Mouse (Mus musculus) induced T-regulatory cell, adult 2 months (primary cell): ENCODE measurements around the gene Gnptab.
"Not testable (repeated sequence)": the region's sequence is repeated elsewhere in the genome, so short reads cannot be mapped to it uniquely, and the experiment has no call there.

ENCODE experiments used
- DNase-seq: peaks from one replicate; pipeline ENCODE4 v3.0.0-alpha.2; 2012; ENCODE audit warnings: low read depth

Gnptab gene

DNA sequence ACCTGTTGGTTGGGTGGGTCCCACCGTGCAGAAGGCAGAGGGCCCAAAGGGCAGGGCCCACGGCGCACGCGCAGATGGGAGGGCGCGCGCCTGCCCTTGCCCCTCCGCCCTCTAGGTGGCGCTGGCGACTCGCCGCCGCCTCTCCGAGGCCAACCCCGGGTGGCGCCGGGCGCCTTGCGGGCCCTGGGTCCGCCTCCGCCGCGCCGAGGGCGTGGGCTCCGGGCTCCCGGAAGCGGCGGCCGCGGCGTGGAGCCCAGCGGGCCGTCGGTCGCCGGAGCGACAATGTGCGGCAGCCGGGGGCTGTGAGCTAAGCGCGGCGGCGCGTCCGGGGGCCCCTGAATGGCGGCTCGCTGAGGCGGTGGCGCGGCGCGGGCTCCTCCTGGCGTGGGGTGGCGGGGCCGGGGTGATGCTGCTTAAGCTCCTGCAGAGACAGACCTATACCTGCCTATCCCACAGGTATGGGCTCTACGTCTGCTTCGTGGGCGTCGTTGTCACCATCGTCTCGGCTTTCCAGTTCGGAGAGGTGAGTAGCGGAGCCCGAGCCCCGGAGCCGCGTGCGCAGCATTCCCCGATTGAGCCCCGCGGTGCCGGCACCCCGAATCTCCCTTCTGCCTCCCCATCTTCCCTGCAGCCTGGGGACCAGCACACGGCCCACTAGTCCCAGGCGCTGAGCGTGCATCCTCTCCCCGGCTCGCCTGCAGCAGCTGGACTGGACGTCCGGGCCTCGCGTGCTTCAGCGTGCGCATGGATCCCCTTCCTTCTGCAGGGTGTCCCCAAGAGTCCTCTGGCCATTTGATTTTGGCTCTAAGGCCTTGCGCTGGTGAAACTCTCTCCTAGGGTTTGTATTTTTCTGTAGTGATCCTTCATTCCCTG, at the start of gene Gnptab, which contains the start of gene Dram1:
Gene Gnptab, plus strand, starts transcription at position 120 of the 873 bp plus-strand sequence.
Gene Dram1, minus strand, starts transcription at position 68 of the 873 bp plus-strand sequence.
- DNase-seq, result peak; percentile 91

DNA sequence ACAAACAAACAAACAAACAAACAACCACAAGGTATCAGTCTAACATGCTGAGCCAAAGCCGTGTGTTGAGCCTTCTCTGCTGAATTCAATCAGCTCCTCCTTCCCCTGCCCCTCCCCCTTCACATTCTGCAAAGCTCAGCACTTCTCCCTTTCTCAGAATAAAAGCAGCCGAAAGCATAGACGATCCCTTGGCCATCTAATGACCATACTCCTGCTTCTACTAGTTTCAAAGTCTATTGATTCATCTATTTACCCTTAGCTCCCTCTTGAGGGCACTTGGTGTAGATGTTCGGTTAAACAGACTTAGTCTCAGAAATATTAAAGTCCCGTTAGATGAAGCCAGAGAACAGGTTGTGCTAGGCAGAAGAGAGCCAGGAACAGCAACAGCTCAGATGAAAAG, 48.2 kb upstream of the Gnptab start:
- DNase-seq, result peak; percentile 30

- no peak for DNase-seq
These were observed 38.3 kb upstream of the Gnptab start for GRCm38 (mm10) chr10:88340660-88341059.

- no peak for DNase-seq
These were observed 37.6 kb upstream of the Gnptab start for GRCm38 (mm10) chr10:88341368-88341767.

GRCm38 (mm10) chr10:88345899-88346401, 33.0 kb upstream of the Gnptab start:
- no peak for DNase-seq

DNA sequence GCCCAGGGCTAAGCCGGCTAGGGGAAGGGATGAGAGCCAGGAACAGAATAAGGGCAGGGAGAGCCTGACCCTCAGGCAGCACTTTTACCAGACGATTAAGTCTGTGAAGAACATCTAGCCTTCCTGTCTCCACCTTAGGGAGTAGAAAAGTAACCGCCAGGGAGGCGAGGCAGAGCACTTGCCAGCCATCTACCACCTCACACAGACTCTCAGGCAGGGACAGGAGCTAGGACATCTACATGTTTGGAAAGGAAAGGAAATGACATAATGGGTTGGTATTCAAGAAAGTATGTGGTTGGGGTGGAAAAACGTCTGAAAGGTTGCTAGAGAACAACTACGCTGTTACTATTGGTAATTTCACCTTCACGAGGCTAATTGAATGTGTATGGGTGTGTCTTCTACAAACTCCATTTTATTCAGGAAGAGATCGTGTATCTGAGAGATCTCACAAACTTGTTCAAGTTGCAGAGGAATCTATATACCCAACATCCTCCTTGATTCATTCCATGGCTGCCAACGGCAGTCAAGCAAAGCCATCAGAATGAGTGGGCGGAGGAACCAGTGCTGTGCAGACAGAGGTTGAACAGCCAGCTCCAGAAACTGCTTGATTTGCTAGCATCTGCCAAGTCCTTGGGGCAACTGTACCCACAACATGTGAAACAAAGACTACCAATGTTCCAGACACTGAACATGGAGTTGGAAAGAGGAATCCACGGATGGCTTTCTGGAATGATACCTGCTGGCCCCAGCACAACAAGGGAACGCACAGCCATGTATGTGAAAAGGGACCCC, 32.3 kb upstream of the Gnptab start:
- no peak for DNase-seq

- DNase-seq, result no peak
These were observed 29.1 kb upstream of the Gnptab start for GRCm38 (mm10) chr10:88349800-88350199.

DNA sequence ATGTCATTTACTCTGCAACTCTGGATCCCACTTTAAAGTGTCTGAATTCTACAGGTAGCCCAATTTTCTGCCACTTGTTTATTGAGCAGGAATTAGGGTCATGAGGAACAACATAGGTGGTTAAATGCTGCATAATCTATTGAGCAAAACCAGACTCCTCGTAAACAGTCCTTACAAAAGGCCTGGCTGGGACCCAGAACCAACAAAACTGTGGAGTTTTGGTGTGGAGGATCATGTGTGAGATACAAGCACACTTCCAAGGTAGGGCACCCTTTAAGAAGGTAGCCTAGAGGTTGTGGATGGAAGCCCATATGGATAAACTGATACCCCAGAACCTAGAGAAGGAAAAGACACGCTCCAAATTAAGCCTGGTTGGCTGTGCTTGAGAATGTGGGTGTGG, 28.2 kb upstream of the Gnptab start:
- no peak for DNase-seq

- no peak for DNase-seq
These were observed 27.4 kb upstream of the Gnptab start for GRCm38 (mm10) chr10:88351411-88352103.

DNA sequence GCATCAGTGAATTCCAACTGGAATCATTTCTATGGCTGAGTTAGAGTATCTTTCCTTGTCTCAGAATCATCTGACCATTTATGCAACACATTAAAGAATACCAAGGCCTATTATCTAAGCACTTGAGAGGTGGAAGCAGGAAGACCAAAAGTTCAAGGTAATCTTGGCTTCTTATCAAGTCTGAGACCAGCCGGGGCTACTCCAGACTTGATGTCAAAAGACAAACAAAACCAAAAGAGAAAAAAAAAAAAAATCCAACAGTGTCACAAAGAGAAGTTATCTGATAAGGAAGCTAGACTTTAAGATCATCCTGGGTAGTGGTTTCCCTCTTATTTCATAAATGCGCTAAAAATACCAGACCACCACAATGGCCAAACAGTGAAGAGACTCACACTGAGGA, 26.4 kb upstream of the Gnptab start:
- no peak for DNase-seq

- DNase-seq, result no peak
These were observed 24.3 kb upstream of the Gnptab start for GRCm38 (mm10) chr10:88354599-88354998.

- DNase-seq, result no peak
These were observed 22.6 kb upstream of the Gnptab start for GRCm38 (mm10) chr10:88356114-88356982.

DNA sequence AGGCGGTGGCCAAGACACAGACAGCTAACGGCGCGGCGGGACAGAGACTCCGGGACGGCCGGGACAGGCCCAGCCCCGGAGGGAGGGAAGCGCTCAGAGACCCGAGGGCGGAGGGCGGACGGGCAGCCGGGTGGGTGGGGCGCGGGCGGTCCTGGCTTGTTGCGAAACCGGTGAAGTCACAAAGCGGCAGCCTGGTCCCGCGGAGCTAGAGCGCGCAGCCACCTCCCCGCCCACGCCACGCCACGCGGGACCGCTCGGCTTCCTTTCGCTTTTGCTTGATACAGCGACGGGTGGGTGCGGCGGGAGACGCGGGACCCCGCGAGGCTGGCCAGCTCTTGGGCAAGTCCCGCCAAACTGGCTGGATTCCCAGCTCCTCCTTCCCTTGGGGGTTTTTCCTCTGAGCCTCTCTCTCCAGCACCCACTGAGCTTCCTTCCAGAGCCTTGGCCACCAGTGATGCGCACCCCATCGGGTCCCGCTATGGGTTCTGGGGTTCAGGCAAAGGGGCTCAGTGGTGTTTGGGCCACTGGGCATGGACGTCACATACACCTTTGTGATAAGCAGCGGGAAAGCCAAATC, 21.9 kb upstream of the Gnptab start:
- DNase-seq, result peak; percentile 82

DNA sequence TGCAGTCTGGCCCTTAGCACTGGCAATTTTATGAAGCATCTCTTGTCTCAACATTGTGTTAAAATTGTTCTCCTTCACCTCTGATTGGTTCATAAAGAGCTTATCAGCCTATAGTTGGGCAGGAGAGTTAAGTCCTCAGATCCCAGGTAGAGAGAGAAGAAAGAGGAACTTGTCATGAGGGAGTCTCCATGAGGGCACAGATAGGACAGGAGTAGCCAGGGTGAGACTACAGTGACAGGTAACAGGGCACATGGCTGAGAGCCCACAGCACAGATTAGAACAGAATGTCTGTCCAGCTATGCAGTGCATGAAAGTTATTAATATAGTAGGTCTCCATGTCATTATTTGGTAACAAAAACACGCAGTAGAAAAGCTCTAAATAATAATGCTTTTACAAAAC, 16.7 kb upstream of the Gnptab start:
- DNase-seq, result no peak

GRCm38 (mm10) chr10:88364221-88364620, 14.7 kb upstream of the Gnptab start:
- DNase-seq, result no peak

GRCm38 (mm10) chr10:88369233-88369632, 9.7 kb upstream of the Gnptab start:
- no peak for DNase-seq

GRCm38 (mm10) chr10:88371793-88372192, 7.1 kb upstream of the Gnptab start:
- DNase-seq, result peak; percentile 67

- DNase-seq, result no peak
These were observed 6.5 kb upstream of the Gnptab start for GRCm38 (mm10) chr10:88372436-88372835.

GRCm38 (mm10) chr10:88372945-88373344, 6.0 kb upstream of the Gnptab start:
- DNase-seq, result not testable (repeated sequence)

DNA sequence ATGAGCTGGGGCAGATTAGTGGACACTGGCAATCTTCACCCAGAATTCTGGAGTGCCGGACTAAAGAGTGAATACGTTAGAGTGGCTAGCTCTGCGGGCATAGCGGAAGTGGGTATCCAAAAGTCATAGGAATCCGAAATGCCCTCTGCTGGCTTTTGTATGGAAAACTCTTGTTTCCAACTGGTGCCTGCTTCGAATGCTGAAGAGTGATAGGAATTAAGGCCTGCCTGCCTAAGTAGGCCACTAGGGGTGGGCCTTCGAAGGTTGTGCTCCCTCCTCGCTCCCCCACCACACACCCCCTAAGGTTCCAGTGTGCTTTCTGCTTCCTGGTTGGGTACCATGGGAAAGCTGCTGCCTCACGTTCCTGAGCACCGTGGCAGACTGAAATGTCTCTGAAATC, 3.9 kb upstream of the Gnptab start:
- DNase-seq, result no peak

DNA sequence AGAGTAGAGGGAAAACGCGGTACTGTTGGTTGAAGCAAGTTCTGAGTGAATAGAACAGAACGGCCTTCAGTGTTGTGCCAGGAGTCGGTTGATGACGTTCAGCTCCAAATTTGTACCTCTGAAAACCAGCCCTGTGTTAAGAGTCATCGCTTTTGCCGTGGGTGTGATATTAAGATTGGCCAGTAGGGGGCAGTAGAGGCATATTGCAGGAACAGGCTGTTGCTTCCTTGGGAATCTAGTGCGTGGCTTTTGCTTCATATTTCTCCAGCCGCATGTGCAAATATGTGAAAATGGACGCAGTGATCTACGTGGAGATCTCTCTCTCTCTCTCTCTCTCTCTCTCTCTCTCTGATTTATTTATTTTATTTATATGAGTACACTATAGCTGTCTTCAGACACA, 2.2 kb upstream of the Gnptab start:
- peak; percentile 91 for DNase-seq
